ENCODE assay signal across 8 mouse cellular contexts in genomic region chr7:28013549-28014444, GRCm38 (mm10). TPM values are rescaled to one million over a fixed set of nuclear protein-coding genes. Genes with fewer than 3 reads are reported as not detected.
DNase-seq lines count a peak whose midpoint lies in the region; ATAC-seq and TF ChIP-seq lines count a peak whose summit lies in the region.

Gene Zfp850 (minus strand): TSS chr7:28014115.

- TF ChIP-seq CTCF in MEL (IDR thresholded peaks at IDR 0.05 in 2 of 3, conservative IDR thresholded peaks at IDR 0.05 in 1 of 3; ENCODE audit: control insufficient read depth in 1 of 3, insufficient read depth in 1 of 3, low read depth in 2 of 3, low read length in 3 of 3, poor library complexity in 1 of 3, severe bottlenecking in 1 of 3), result no peak
- TF ChIP-seq CTCF in cerebellum, adult 2 months (IDR thresholded peaks at IDR 0.05; ENCODE audit: borderline replicate concordance, insufficient read depth, low read depth, low read length), result no peak

- no peaks in the 10 kb centered on the region; a peak in 1 of 4 replicates for H3K36me3 ChIP-seq in MEL (ENCODE audit: control insufficient read depth in 1 of 2, insufficient read depth in 2 of 2, low read length in 2 of 2)
- no peaks in the 10 kb centered on the region for H3K36me3 ChIP-seq in lung, embryonic 16.5 days (ENCODE audit: control insufficient read depth, insufficient read depth, low read length)

- WGBS in cerebellum, adult 2 months, result under 1% methylated on average over 47 of the region's 47 CpGs
- WGBS in lung, embryonic 16.5 days, result under 1% methylated on average over 47 of the region's 47 CpGs

- H3K4me2 ChIP-seq in lung, embryonic 16.5 days (ENCODE audit: low read depth, low read length), result peak within 1 kb of the TSS; percentile 69

- peak; percentile 69 to 77; a peak in 3 of 4 replicates for TF ChIP-seq POLR2A in MEL (IDR thresholded peaks at IDR 0.05; ENCODE audit: control insufficient read depth in 1 of 2, insufficient read depth in 1 of 2, low read depth in 1 of 2, low read length in 2 of 2, poor library complexity in 1 of 2)
- peak; percentile 30; the same call in 1 of the 2 replicates for TF ChIP-seq POLR2A in cerebellum, adult 2 months (IDR thresholded peaks at IDR 0.05; ENCODE audit: borderline replicate concordance, insufficient read depth, low read length)

- peak within 1 kb of the TSS; percentile 88 to 98 for H3K4me3 ChIP-seq in MEL (ENCODE audit: control insufficient read depth in 1 of 2, insufficient read depth in 1 of 2, low read depth in 2 of 2, low read length in 2 of 2)
- H3K4me3 ChIP-seq in cerebellum, adult 2 months (replicated peaks; ENCODE audit: insufficient read depth, low read depth, low read length), result peak within 1 kb of the TSS; percentile 99
- H3K4me3 ChIP-seq in lung, embryonic 16.5 days (ENCODE audit: low read length), result peak within 1 kb of the TSS; percentile 75

- no peak for TF ChIP-seq EP300 in MEL (IDR thresholded peaks at IDR 0.05; ENCODE audit: low read depth in 1 of 2, low read length in 2 of 2)

- peak; percentile 89 to 90 for ATAC-seq in hematopoietic stem cell, adult 5-6 weeks (replicated peaks in 1 of 2; ENCODE audit: insufficient read depth in 1 of 2, low FRiP score in 2 of 2, low TSS enrichment in 1 of 2, low read depth in 1 of 2, poor library complexity in 2 of 2, severe bottlenecking in 2 of 2)
- ATAC-seq in lung, embryonic 16.5 days (ENCODE audit: low read depth), result peak; percentile 97

- no peak for TF ChIP-seq RAD21 in MEL (IDR thresholded peaks at IDR 0.05; ENCODE audit: low read depth, low read length)

- H3K4me1 ChIP-seq in MEL (ENCODE audit: control insufficient read depth in 1 of 2, insufficient read depth in 2 of 2, low read length in 2 of 2), result peaks cover 0 to 8% of the 10 kb centered on the region in 2 experiments; a peak in 3 of 4 replicates
- H3K4me1 ChIP-seq in cerebellum, adult 2 months (ENCODE audit: control insufficient read depth, insufficient read depth, low read length), result no peaks in the 10 kb centered on the region
- peaks cover 4% of the 10 kb centered on the region for H3K4me1 ChIP-seq in lung, embryonic 16.5 days (replicated peaks; ENCODE audit: control insufficient read depth, insufficient read depth, low read length)

- H3K27ac ChIP-seq in MEL (ENCODE audit: control insufficient read depth, low read depth, low read length), result peak within 1 kb of the TSS; percentile 52
- H3K27ac ChIP-seq in cerebellum, adult 2 months (ENCODE audit: insufficient read depth, low read length), result peak within 1 kb of the TSS; percentile 22; the same call in 1 of the 2 replicates
- H3K27ac ChIP-seq in lung, embryonic 16.5 days (ENCODE audit: low read length), result peak within 1 kb of the TSS; percentile 69

- H3K9ac ChIP-seq in MEL (ENCODE audit: control insufficient read depth, low read depth, low read length, poor library complexity, severe bottlenecking), result peak within 1 kb of the TSS; percentile 89
- H3K9ac ChIP-seq in lung, embryonic 16.5 days (ENCODE audit: low read length), result peak within 1 kb of the TSS; percentile 90

- H3K9me3 ChIP-seq in MEL (replicated peaks; ENCODE audit: insufficient read depth, low read length), result no peaks in the 10 kb centered on the region
- peaks cover 4% of the 10 kb centered on the region for H3K9me3 ChIP-seq in lung, embryonic 16.5 days (ENCODE audit: control insufficient read depth, low read length)

- no peaks in the 10 kb centered on the region; a peak in 1 of 4 replicates for H3K27me3 ChIP-seq in MEL (ENCODE audit: control insufficient read depth in 1 of 2, insufficient read depth in 2 of 2, low read length in 2 of 2)
- no peaks in the 10 kb centered on the region for H3K27me3 ChIP-seq in cerebellum, adult 2 months (ENCODE audit: control insufficient read depth, insufficient read depth, low read length)
- no peaks in the 10 kb centered on the region for H3K27me3 ChIP-seq in lung, embryonic 16.5 days (ENCODE audit: control insufficient read depth, insufficient read depth, low read depth, low read length)

- peaks cover 17% of the 10 kb centered on the region for H3K79me2 ChIP-seq in MEL (ENCODE audit: control insufficient read depth, insufficient read depth, low read length, poor library complexity)

- peak; percentile 77 for DNase-seq in MEL (ENCODE audit: low read depth, low spot score)
- DNase-seq in cerebellum, adult 2 months, result peak; percentile 79 to 81
- peak; percentile 71 for DNase-seq in forelimb bud, embryonic 11.5 days (ENCODE audit: low read depth, low spot score)
- DNase-seq in layer of hippocampus, adult 9-10 months (ENCODE audit: low spot score), result peak; percentile 43
- DNase-seq in ovary, postnatal 14 days (ENCODE audit: low spot score), result peak; percentile 59
- DNase-seq in thymus, postnatal 14 days, result peak; percentile 83

TF ChIP-seq in MEL, 35 proteins besides CTCF, POLR2A, EP300 and RAD21:
- TF ChIP-seq RCOR1 (IDR thresholded peaks at IDR 0.05; ENCODE audit: low read depth, low read length), result no peak
- peak; percentile 90 for TF ChIP-seq MXI1 (IDR thresholded peaks at IDR 0.05; ENCODE audit: low read depth, low read length)
- peak; percentile 54; the same call in 1 of the 2 replicates for TF ChIP-seq ELF1 (IDR thresholded peaks at IDR 0.05; ENCODE audit: low read depth, low read length)
- TF ChIP-seq KAT2A (conservative IDR thresholded peaks at IDR 0.05; ENCODE audit: low read depth, low read length), result peak; percentile 57; the same call in 1 of the 2 replicates
- no peak for TF ChIP-seq MYC (IDR thresholded peaks at IDR 0.05; ENCODE audit: low read depth, low read length)
- TF ChIP-seq SIN3A (IDR thresholded peaks at IDR 0.05; ENCODE audit: low read length), result peak; percentile 69
- TF ChIP-seq MAZ (IDR thresholded peaks at IDR 0.05; ENCODE audit: low read depth, low read length), result peak; percentile 89
- TF ChIP-seq NELFE (IDR thresholded peaks at IDR 0.05; ENCODE audit: low read depth, low read length), result peak; percentile 70
- peak; percentile 44 for TF ChIP-seq MAX (IDR thresholded peaks at IDR 0.05; ENCODE audit: low read length)
- 0 out of 2 replicates have a peak, but pooled peaks have one; percentile 31 for TF ChIP-seq TCF12 (IDR thresholded peaks at IDR 0.05; ENCODE audit: low read depth, low read length)
- peak; percentile 83 for TF ChIP-seq HCFC1 (IDR thresholded peaks at IDR 0.05; ENCODE audit: low read depth, low read length)

RNA-seq across cellular contexts. Expression of gene Zfp850, which starts in this region (rescaled TPM):
- 5.1 and 5.2 TPM in 2 replicates for total RNA-seq in MEL (2012; rRNA removed)
- polyA plus RNA-seq in MEL (2012; ENCODE audit: insufficient read depth in 1 of 2, insufficient read length in 2 of 2, low read depth in 1 of 2, low replicate concordance in 2 of 2, missing spikeins in 1 of 2), result 1 to 10 TPM in 1 of 2 experiments, not detected in 1; 3.3 TPM
- 2.2 and 2.7 TPM in 2 replicates for polyA plus RNA-seq in cerebellum, adult 2 months (2012; rRNA removed)
- total RNA-seq in hematopoietic stem cell, adult 5-6 weeks (2017), result 8.3 and 16.6 TPM in 2 replicates
- 4.9 and 5.1 TPM in 2 replicates for polyA plus RNA-seq in lung, embryonic 16.5 days (2015; fragmentation: Nextera tagmentation; extraction: Ambion mirVana)

Comparison
In these comparisons a context has a peak if more than half of its experiments do, and no peak if none do; other contexts are left out.
1. Peak in every context shown above with its lines: DNase-seq, ATAC-seq, H3K4me3 ChIP-seq and H3K27ac ChIP-seq.